In the genomic region with DNA sequence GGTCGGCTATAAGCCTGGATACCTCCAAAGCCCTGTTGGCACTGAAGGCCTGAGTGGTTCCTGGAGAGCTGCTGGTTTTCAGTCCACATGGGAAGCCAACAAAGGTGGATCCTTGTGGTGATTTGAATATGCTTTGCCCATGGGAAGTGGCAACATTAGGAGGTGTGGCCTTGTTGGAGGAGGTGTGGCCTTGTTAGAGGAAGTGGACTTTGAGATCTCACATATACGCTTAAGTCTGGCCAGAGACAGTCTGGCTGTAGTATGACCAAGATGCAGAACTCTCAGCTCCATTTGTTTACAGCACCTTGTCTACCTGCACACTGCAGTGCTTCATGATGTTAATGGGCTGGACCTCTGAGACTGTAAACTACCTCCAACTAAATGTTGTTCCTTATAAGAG, we compare ENCODE assay signal across 26 mouse cellular contexts.
DNase-seq lines count a peak whose midpoint lies in the region; ATAC-seq lines count a peak whose summit lies in the region.
"Had no signal": no experiment of that assay in that cellular context is flagged by ENCODE, and none has a peak within 500 bp of the region (broad histone marks: within the 10 kb centered on the region; RNA-seq: fewer than 3 reads in every experiment).

No protein-coding gene starts in this region.

- H3K4me3 ChIP-seq in intestine, embryonic 15.5 days (replicated peaks), result no peak overlapping the region
- no peak overlapping the region for H3K4me3 ChIP-seq in hindbrain, embryonic 11.5 days (ENCODE audit: low read depth, low read length)
- H3K4me3 ChIP-seq: forebrain, embryonic 13.5 days; gastrocnemius, adult 2 months; heart, embryonic 15.5 days; hindbrain, embryonic 13.5 days; limb, embryonic 13.5 days; liver, embryonic 12.5 days; neural tube, embryonic 15.5 days had no signal

- H3K4me1 ChIP-seq in intestine, embryonic 15.5 days (replicated peaks), result peaks cover 5% of the 10 kb centered on the region; the same call in 1 of the 2 replicates
- H3K4me1 ChIP-seq in hindbrain, embryonic 11.5 days (replicated peaks; ENCODE audit: control insufficient read depth, insufficient read depth, low read length), result no peaks in the 10 kb centered on the region
- H3K4me1 ChIP-seq: forebrain, embryonic 13.5 days; heart, embryonic 15.5 days; hindbrain, embryonic 13.5 days; limb, embryonic 13.5 days; liver, embryonic 12.5 days; neural tube, embryonic 15.5 days had no signal

- H3K27ac ChIP-seq in intestine, embryonic 15.5 days, result no peak overlapping the region
- H3K27ac ChIP-seq in hindbrain, embryonic 11.5 days (ENCODE audit: low read depth, low read length), result no peak overlapping the region
- H3K27ac ChIP-seq: forebrain, embryonic 13.5 days; gastrocnemius, adult 2 months; heart, embryonic 15.5 days; hindbrain, embryonic 13.5 days; limb, embryonic 13.5 days; liver, embryonic 12.5 days; neural tube, embryonic 15.5 days had no signal

- no peaks in the 10 kb centered on the region for H3K27me3 ChIP-seq in intestine, embryonic 15.5 days (replicated peaks)
- no peaks in the 10 kb centered on the region for H3K27me3 ChIP-seq in hindbrain, embryonic 11.5 days (ENCODE audit: control insufficient read depth, insufficient read depth, low read length)
- H3K27me3 ChIP-seq: forebrain, embryonic 13.5 days; heart, embryonic 15.5 days; neural tube, embryonic 15.5 days had no signal

- WGBS in intestine, embryonic 15.5 days, result 63% methylated on average over 2 of the region's 2 CpGs
- WGBS in hindbrain, embryonic 11.5 days, result 75% methylated on average over 2 of the region's 2 CpGs

- ATAC-seq in intestine, embryonic 15.5 days, result peak; percentile 49; the same call in 1 of the 2 replicates
- peak; percentile 56 for ATAC-seq in megakaryocyte progenitor cell, adult 5-6 weeks (replicated peaks; ENCODE audit: poor library complexity)
- no peak for ATAC-seq in hindbrain, embryonic 11.5 days (ENCODE audit: low FRiP score)
- ATAC-seq: forebrain, embryonic 13.5 days; liver, embryonic 12.5 days; lung, postnatal 0 days had no signal

- peak; percentile 19 for DNase-seq in testis, postnatal 10 days (ENCODE audit: low spot score)
- DNase-seq in testis, postnatal 14 days (ENCODE audit: low spot score), result no peak
- no peak for DNase-seq in c-Kit-positive CD71-positive TER-119-positive erythroid progenitor cells, embryonic 14.5 days (ENCODE audit: low spot score)
- DNase-seq in left cerebral cortex, postnatal 4 days, result no peak
- no peak for DNase-seq in hindbrain, embryonic 11.5 days (ENCODE audit: low spot score)
- DNase-seq: adrenal gland, adult 8-10 months; B cell, adult 2 months; cerebellum, adult 8-10 months; gastrocnemius, adult 2 months; gastrocnemius, postnatal 36 days; kidney, adult 2 months; layer of hippocampus, postnatal 36 days; lung, adult 18-20 months; lung, postnatal 4 days; midbrain, embryonic 14.5 days; right cerebral cortex, postnatal 25 days; thymus, postnatal 4 days had no signal

- intact Hi-C loops in left cerebral cortex, postnatal 4 days (cut with DNase I), result no loop called here

- no peaks in the 10 kb centered on the region for H3K9me3 ChIP-seq in intestine, embryonic 15.5 days
- no peaks in the 10 kb centered on the region for H3K9me3 ChIP-seq in hindbrain, embryonic 11.5 days (ENCODE audit: control insufficient read depth, low read length)
- H3K9me3 ChIP-seq: forebrain, embryonic 13.5 days; heart, embryonic 15.5 days; hindbrain, embryonic 13.5 days; limb, embryonic 13.5 days; liver, embryonic 12.5 days; neural tube, embryonic 15.5 days had no signal

- no peak overlapping the region for H3K9ac ChIP-seq in intestine, embryonic 15.5 days
- H3K9ac ChIP-seq in hindbrain, embryonic 11.5 days (ENCODE audit: low read depth, low read length), result no peak overlapping the region
- H3K9ac ChIP-seq: forebrain, embryonic 13.5 days; heart, embryonic 15.5 days; hindbrain, embryonic 13.5 days; limb, embryonic 13.5 days; liver, embryonic 12.5 days; neural tube, embryonic 15.5 days had no signal

- H3K36me3 ChIP-seq in intestine, embryonic 15.5 days, result no peaks in the 10 kb centered on the region
- no peaks in the 10 kb centered on the region for H3K36me3 ChIP-seq in hindbrain, embryonic 11.5 days (ENCODE audit: control insufficient read depth, insufficient read depth, low read length)
- H3K36me3 ChIP-seq: heart, embryonic 15.5 days; hindbrain, embryonic 13.5 days; limb, embryonic 13.5 days; liver, embryonic 12.5 days; neural tube, embryonic 15.5 days had no signal

- no peak overlapping the region for H3K4me2 ChIP-seq in intestine, embryonic 15.5 days (replicated peaks)
- no peak overlapping the region for H3K4me2 ChIP-seq in hindbrain, embryonic 11.5 days (replicated peaks; ENCODE audit: low read depth, low read length)
- H3K4me2 ChIP-seq: forebrain, embryonic 13.5 days; heart, embryonic 15.5 days; hindbrain, embryonic 13.5 days; limb, embryonic 13.5 days; liver, embryonic 12.5 days; neural tube, embryonic 15.5 days had no signal
